In genomic region chr3:101929105-101929876, GRCm38 (mm10) we compare ENCODE assay signal across 11 mouse cellular contexts. TPM values are rescaled to one million over a fixed set of nuclear protein-coding genes. Genes with fewer than 3 reads are reported as not detected.
DNase-seq lines count a peak whose midpoint lies in the region; ATAC-seq and TF ChIP-seq lines count a peak whose summit lies in the region.
"Had no signal": no experiment of that assay in that cellular context is flagged by ENCODE, and none has a peak within 500 bp of the region (broad histone marks: within the 10 kb centered on the region; RNA-seq: fewer than 3 reads in every experiment).

No protein-coding gene starts in this region.

- no peaks in the 10 kb centered on the region for H3K79me2 ChIP-seq in CH12.LX (replicated peaks; ENCODE audit: control insufficient read depth, extremely low read depth, insufficient read depth, poor library complexity, severe bottlenecking)

- WGBS in limb, embryonic 10.5 days: 29% methylated on average over 4 of the region's 4 CpGs
- 40% methylated on average over 4 of the region's 4 CpGs for WGBS in liver, embryonic 12.5 days (ENCODE audit: insufficient replicate concordance)

- TF ChIP-seq EP300 in CH12.LX (IDR thresholded peaks at IDR 0.05; ENCODE audit: low read length): peak; percentile 79

- peak overlapping the region; percentile 47; the same call in 1 of the 2 replicates for H3K4me2 ChIP-seq in CH12.LX (ENCODE audit: insufficient read depth, low read depth, poor library complexity, severe bottlenecking)
- no peak overlapping the region for H3K4me2 ChIP-seq in liver, embryonic 12.5 days
- H3K4me2 ChIP-seq: heart, embryonic 15.5 days had no signal

- no peak for DNase-seq in cerebellum, postnatal 4 days (ENCODE audit: low spot score in 2 of 2)
- peak; percentile 55 for DNase-seq in CH12.LX (ENCODE audit: extremely low read depth)
- peak; percentile 57 to 62 for DNase-seq in cerebellum, postnatal 36 days
- DNase-seq in limb, embryonic 10.5 days (ENCODE audit: low spot score): peak; percentile 53
- DNase-seq in adrenal gland, adult (ENCODE audit: inconsistent age in 2 of 2, low spot score in 1 of 2): no peak
- DNase-seq: kidney, postnatal 25 days had no signal

- dilution Hi-C loops in CH12.LX (cut with MboI; ENCODE audit: extremely low pct_ligation_motif_present, extremely low pct_unique_long_range_greater_than_20kb, low sequenced_read_pairs): no loop called here

- TF ChIP-seq POLR2A in CH12.LX (IDR thresholded peaks at IDR 0.05; ENCODE audit: low read depth, low read length): no peak

- H3K36me3 ChIP-seq in CH12.LX (replicated peaks in 1 of 2; ENCODE audit: control insufficient read depth in 1 of 2, insufficient read depth in 1 of 2, low read length in 1 of 2): no peaks in the 10 kb centered on the region
- no peaks in the 10 kb centered on the region for H3K36me3 ChIP-seq in limb, embryonic 10.5 days
- no peaks in the 10 kb centered on the region for H3K36me3 ChIP-seq in liver, embryonic 12.5 days
- H3K36me3 ChIP-seq: heart, embryonic 15.5 days had no signal

- in situ Hi-C loops in CH12.LX (cut with MboI; ENCODE audit: low pct_ligation_motif_present, low pct_unique_long_range_greater_than_20kb, low sequenced_read_pairs): no loop called here

- no peak for TF ChIP-seq RAD21 in CH12.LX (IDR thresholded peaks at IDR 0.05; ENCODE audit: low read depth, low read length)

- TF ChIP-seq CTCF in CH12.LX (conservative IDR thresholded peaks at IDR 0.05 in 1 of 2, IDR thresholded peaks at IDR 0.05 in 1 of 2; ENCODE audit: low read depth in 2 of 2, low read length in 2 of 2): no peak

- H3K27ac ChIP-seq in CH12.LX (ENCODE audit: insufficient read depth, low read depth): no peak overlapping the region
- H3K27ac ChIP-seq in limb, embryonic 10.5 days: no peak overlapping the region
- no peak overlapping the region for H3K27ac ChIP-seq in liver, embryonic 12.5 days
- H3K27ac ChIP-seq: heart, embryonic 15.5 days; macrophage had no signal

- no peaks in the 10 kb centered on the region for H3K27me3 ChIP-seq in CH12.LX (replicated peaks)
- H3K27me3 ChIP-seq in limb, embryonic 10.5 days (ENCODE audit: low read depth, poor library complexity, severe bottlenecking): no peaks in the 10 kb centered on the region
- H3K27me3 ChIP-seq in liver, embryonic 12.5 days (replicated peaks): peaks cover 4% of the 10 kb centered on the region
- H3K27me3 ChIP-seq: heart, embryonic 15.5 days had no signal

- H3K9me3 ChIP-seq in CH12.LX (replicated peaks; ENCODE audit: low read length): no peaks in the 10 kb centered on the region
- H3K9me3 ChIP-seq in limb, embryonic 10.5 days (replicated peaks): no peaks in the 10 kb centered on the region
- H3K9me3 ChIP-seq in liver, embryonic 12.5 days (replicated peaks): no peaks in the 10 kb centered on the region
- H3K9me3 ChIP-seq: heart, embryonic 15.5 days had no signal

- peaks cover 7 to 17% of the 10 kb centered on the region in 2 experiments; a peak in 3 of 4 replicates for H3K4me1 ChIP-seq in CH12.LX (ENCODE audit: control insufficient read depth in 1 of 2, insufficient read depth in 2 of 2)
- peaks cover 49% of the 10 kb centered on the region for H3K4me1 ChIP-seq in limb, embryonic 10.5 days
- peaks cover 10% of the 10 kb centered on the region; the same call in 1 of the 2 replicates for H3K4me1 ChIP-seq in liver, embryonic 12.5 days

- no peak overlapping the region for H3K9ac ChIP-seq in CH12.LX (ENCODE audit: insufficient read depth, low read depth)
- H3K9ac ChIP-seq in liver, embryonic 12.5 days: no peak overlapping the region
- H3K9ac ChIP-seq: heart, embryonic 15.5 days had no signal

- H3K4me3 ChIP-seq in CH12.LX (replicated peaks in 1 of 3; ENCODE audit: low read depth in 2 of 3, low read length in 2 of 3, poor library complexity in 1 of 3): no peak overlapping the region
- no peak overlapping the region for H3K4me3 ChIP-seq in limb, embryonic 10.5 days
- H3K4me3 ChIP-seq in liver, embryonic 12.5 days: no peak overlapping the region
- H3K4me3 ChIP-seq: heart, embryonic 15.5 days had no signal

- ATAC-seq in cerebellum, adult (ENCODE audit: insufficient number of reproducible peaks, low FRiP score, low TSS enrichment): peak; percentile 85
- no peak for ATAC-seq in liver, embryonic 12.5 days
- ATAC-seq in erythroblast, adult 5-6 weeks (replicated peaks; ENCODE audit: low FRiP score, poor library complexity, severe bottlenecking): no peak

TF ChIP-seq in CH12.LX, 34 proteins besides CTCF, POLR2A, EP300 and RAD21:
- peak; percentile 92 for TF ChIP-seq JUND (conservative IDR thresholded peaks at IDR 0.05; ENCODE audit: low read depth, low read length)
- no peak for TF ChIP-seq MAX (IDR thresholded peaks at IDR 0.05; ENCODE audit: low read length)
- TF ChIP-seq ZKSCAN1 (IDR thresholded peaks at IDR 0.05; ENCODE audit: borderline replicate concordance, low read depth, low read length): no peak
- no peak for TF ChIP-seq E2F4 (IDR thresholded peaks at IDR 0.05; ENCODE audit: insufficient replicate concordance, low read depth, low read length)
- peak; percentile 64 for TF ChIP-seq NRF1 (IDR thresholded peaks at IDR 0.05; ENCODE audit: low read depth, low read length)
- TF ChIP-seq TBP (conservative IDR thresholded peaks at IDR 0.05; ENCODE audit: low read depth, low read length): 0 out of 2 replicates have a peak, but pooled peaks have one; percentile 16
- TF ChIP-seq PAX5 (IDR thresholded peaks at IDR 0.05; ENCODE audit: low read length): no peak
- 0 out of 2 replicates have a peak, but pooled peaks have one; percentile 48 for TF ChIP-seq TCF12 (IDR thresholded peaks at IDR 0.05; ENCODE audit: low read depth, low read length)
- peak; percentile 59; the same call in 1 of the 2 replicates for TF ChIP-seq MEF2A (IDR thresholded peaks at IDR 0.05; ENCODE audit: borderline replicate concordance, low read depth, low read length)
- TF ChIP-seq SIN3A (IDR thresholded peaks at IDR 0.05; ENCODE audit: low read length): peak; percentile 52
- TF ChIP-seq IRF4 (IDR thresholded peaks at IDR 0.05; ENCODE audit: low read depth, low read length): peak; percentile 61; the same call in 1 of the 2 replicates
- TF ChIP-seq JUN (IDR thresholded peaks at IDR 0.05; ENCODE audit: insufficient read depth, low read depth, low read length): peak; percentile 86
- peak; percentile 45; the same call in 1 of the 2 replicates for TF ChIP-seq ETS1 (conservative IDR thresholded peaks at IDR 0.05; ENCODE audit: low read depth, low read length)
- TF ChIP-seq HCFC1 (IDR thresholded peaks at IDR 0.05; ENCODE audit: low read depth, low read length): peak; percentile 9; the same call in 1 of the 2 replicates
- peak; percentile 31; the same call in 1 of the 2 replicates for TF ChIP-seq CHD2 (IDR thresholded peaks at IDR 0.05; ENCODE audit: low read length)
- 0 out of 2 replicates have a peak, but pooled peaks have one; percentile 15 for TF ChIP-seq ZNF384 (IDR thresholded peaks at IDR 0.05; ENCODE audit: low read depth, low read length)

RNA-seq across cellular contexts. Expression of gene Slc22a15, which starts 5.0 kb away (rescaled TPM):
- 3.4 and 4.5 TPM in 2 replicates for total RNA-seq in CH12.LX (2012; rRNA removed)
- total RNA-seq in CH12.LX (2014; rRNA removed): 1.6 and 1.8 TPM in 2 replicates
- polyA plus RNA-seq in CH12.LX (2012; ENCODE audit: insufficient read length, low read depth): 7.4 and 7.6 TPM in 2 replicates
- 2.8 and 3.5 TPM in 2 replicates for polyA plus RNA-seq in limb, embryonic 10.5 days (2016; fragmentation: Nextera tagmentation; extraction: Ambion mirVana)
- 1.6 and 1.8 TPM in 2 replicates for polyA plus RNA-seq in liver, embryonic 12.5 days (2016; fragmentation: Nextera tagmentation; extraction: Ambion mirVana)
- total RNA-seq in erythroblast, adult 5-6 weeks (2015; ENCODE audit: low replicate concordance): 4.6 and 5.6 TPM in 2 replicates
- 2.5 and 5.7 TPM in 2 replicates for total RNA-seq in erythroblast, adult 5-6 weeks (2017; ENCODE audit: low replicate concordance)

Comparison
In these comparisons a context has a peak if more than half of its experiments do, and no peak if none do; other contexts are left out.
1. DNase-seq: peak in CH12.LX (single experiment), cerebellum, postnatal 36 days (2 of 2) and limb, embryonic 10.5 days (single experiment); none in cerebellum, postnatal 4 days (0 of 2) and adrenal gland, adult (0 of 2).